Mouse (Mus musculus): Measurements from ENCODE around the gene Cap1. TPM values are rescaled to one million over a fixed set of nuclear protein-coding genes. Genes with fewer than 3 reads are reported as not detected.

Cap1 gene
- total RNA-seq, 1 experiment from 2014 or later, result 146 TPM

DNA sequence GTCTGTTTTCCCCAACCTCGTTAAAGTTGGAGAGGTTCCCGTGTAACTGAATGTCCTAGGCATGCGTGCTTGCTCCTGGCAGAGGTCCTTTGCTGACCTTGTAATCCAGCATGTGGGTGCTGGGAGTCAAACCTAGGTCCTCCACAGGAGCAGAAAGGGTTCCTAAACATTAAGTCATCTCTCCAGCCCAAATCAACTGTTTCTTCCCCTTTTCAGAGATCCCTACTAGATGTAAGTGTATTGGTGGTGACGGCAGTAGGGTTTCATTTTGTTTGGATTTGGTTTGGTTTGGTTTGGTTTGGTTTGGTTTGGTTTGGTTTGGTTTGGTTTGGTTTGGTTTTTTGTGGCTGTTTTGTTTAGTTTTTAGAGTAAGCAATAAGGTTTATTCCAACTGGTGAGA, 11.9 kb upstream of the Cap1 start:
- no peak; a peak in 1 of 4 replicates for ATAC-seq (replicated peaks in 1 of 2; ENCODE audit: insufficient read depth in 1 of 2, low FRiP score in 2 of 2, low TSS enrichment in 1 of 2, low read depth in 1 of 2, poor library complexity in 2 of 2, severe bottlenecking in 2 of 2)

DNA sequence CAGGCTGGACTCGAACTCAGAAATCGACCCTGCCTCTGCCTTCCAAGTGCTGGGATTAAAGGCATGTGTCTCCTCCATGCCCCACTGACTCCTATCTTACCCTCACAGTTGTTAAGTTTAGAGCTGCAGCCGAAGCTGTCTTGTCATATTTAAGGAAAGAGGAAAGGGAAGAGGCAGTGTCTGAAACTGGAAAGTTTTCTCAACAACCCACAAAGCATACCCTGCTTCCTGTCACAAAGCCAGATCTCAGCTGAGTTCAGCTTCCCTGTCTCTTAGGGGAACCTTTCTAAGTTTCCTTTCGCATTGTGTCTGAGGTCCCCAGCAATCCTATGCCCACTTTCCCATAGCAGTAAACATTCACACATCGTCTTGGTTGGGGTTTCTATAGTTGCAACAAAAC, 6.3 kb upstream of the Cap1 start:
- ATAC-seq (replicated peaks in 1 of 2; ENCODE audit: insufficient read depth in 1 of 2, low FRiP score in 2 of 2, low TSS enrichment in 1 of 2, low read depth in 1 of 2, poor library complexity in 2 of 2, severe bottlenecking in 2 of 2), result peak; percentile 79 to 86

DNA sequence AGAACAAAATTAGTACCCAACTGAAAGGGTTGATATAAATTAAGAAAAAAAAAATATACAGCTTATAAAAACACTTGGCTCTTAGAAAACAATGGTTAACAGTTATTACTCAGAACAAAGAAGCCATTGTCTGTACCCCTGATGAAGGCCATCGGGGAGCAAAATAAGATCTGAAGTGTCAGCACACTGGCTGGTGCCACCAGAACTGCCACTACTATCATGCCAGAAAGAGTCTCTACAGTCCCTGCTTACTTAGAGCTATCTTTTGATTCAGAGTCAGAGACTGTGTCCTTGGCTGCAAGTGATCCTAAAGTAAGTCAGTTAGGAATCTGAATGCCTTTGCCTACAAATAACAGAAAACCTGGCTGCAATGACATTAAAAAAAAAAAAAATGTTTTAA, 5.7 kb upstream of the Cap1 start:
- no peak for ATAC-seq (replicated peaks in 1 of 2; ENCODE audit: insufficient read depth in 1 of 2, low FRiP score in 2 of 2, low TSS enrichment in 1 of 2, low read depth in 1 of 2, poor library complexity in 2 of 2, severe bottlenecking in 2 of 2)

DNA sequence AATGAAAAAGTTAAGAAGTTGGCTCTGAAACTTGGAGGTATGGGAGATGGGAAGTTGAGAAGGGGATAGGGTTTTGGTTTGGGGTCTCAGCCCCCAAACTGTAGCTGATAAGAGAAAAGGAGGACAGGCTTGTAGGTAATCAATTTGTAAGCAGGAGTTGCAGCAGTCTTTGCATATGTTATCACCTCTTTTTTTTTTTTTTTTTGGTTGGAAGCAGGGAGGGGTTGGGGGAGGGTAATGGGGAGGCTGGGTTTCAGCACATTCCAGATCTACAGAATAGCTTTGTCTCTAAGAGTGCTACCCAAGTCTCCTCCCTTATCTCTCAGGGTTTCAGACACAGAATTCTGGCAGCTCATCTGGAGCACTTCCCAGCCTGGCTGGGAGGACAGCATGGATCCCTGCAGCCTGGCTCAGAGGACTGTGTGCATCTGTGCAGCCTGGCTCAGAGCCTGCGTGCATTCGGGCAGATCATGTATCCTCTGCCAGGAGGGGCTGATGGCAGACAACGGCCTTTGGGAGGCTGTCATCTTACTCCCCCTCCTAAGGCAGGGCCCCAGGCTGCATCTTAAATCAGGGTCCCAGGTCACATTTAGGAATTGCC, 5.1 kb upstream of the Cap1 start:
- ATAC-seq (replicated peaks in 1 of 2; ENCODE audit: insufficient read depth in 1 of 2, low FRiP score in 2 of 2, low TSS enrichment in 1 of 2, low read depth in 1 of 2, poor library complexity in 2 of 2, severe bottlenecking in 2 of 2), result no peak

DNA sequence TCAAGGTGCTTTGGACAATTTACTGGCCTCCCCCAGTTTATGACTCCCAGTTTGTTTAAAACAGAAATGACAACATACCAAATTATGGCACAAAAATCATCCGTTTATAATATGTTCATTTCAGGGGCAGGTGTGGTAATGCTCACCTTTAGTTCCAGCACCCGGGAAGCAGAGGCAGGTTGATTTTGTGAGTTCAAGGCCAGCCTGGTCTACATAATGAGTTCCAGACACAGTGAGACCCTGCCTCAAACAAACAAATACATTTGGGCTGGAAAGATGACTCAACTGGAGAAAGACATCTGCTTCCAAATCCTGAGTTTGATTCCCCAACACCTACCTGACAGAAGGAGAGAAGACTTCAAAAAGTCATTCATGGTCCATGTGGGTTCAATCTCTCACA, 1.5 kb upstream of the Cap1 start:
- ATAC-seq (replicated peaks in 1 of 2; ENCODE audit: insufficient read depth in 1 of 2, low FRiP score in 2 of 2, low TSS enrichment in 1 of 2, low read depth in 1 of 2, poor library complexity in 2 of 2, severe bottlenecking in 2 of 2), result no peak

DNA sequence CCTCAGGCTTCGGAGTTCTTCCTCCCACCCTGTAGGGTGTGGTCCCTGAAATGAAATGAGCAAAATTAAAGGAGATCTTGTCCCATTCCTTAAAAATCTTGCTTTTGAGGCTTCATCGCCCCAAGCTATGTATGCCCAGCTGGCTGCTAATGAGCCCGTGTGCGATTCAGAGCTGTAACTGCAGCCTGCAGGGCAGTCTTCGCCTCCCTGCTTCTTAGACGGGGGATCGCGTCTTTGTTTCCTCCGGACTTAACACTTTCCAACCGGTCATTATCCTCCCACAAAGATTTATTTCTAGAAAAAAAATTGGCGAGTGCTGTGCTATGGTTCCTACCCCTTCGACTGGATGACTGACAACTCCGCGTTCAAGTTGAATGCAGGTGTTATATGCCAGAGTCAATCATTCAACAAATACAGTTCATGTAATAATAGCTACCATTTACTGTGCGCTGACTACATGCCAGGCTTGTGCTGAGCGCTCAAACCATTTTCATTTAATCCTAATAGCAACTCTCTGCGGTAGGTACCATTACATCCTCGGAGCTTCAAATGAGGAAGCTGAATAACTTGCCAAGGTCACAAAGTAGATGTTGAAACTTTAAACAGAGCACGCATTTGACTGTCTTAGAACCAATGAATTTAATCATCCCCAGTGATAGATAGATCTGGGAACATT, 861 bp upstream of the Cap1 start:
- ATAC-seq (replicated peaks in 1 of 2; ENCODE audit: insufficient read depth in 1 of 2, low FRiP score in 2 of 2, low TSS enrichment in 1 of 2, low read depth in 1 of 2, poor library complexity in 2 of 2, severe bottlenecking in 2 of 2), result peak in 1 of 2 experiments; percentile 5; a peak in 1 of 4 replicates

DNA sequence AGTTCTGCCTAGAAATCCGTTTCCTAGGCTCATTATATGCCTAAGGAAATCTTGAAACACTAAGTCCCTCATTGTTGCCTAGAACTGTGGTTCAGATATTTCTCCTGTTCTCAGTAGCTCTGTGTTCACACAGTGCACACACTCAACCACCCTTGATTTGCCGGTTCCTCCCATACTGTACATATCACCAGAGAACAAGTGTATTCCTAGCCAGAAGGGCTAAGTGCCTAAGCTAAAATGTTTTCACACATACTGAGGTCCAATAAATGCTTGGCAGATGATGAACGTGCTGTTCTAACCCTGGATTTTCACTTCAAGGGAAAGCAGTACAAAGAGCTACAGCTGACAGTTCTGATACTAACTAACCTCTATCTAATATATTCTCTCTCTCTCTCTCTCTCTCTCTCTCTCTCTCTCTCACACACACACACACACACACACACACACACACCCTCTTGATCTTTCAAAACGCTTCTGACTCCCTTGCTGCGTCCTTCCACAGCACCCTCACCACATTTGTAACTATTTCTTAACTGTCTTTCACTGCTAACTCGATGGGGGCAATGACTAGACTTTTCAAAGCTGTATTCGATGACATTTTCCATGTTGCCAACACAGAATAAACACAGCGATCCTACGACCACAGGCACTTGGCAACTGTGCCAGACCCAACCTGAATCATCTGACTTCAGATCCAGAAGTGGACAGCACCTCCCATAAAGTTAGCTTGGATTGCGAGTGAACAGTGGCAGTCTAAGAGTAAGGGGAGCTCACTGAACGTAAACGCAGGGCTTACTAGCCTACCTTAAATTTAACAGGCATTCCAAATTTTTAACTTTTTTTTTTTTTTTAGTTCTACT, 1.1 kb downstream of the Cap1 start:
- peak in 1 of 2 experiments; percentile 5; a peak in 1 of 4 replicates for ATAC-seq (replicated peaks in 1 of 2; ENCODE audit: insufficient read depth in 1 of 2, low FRiP score in 2 of 2, low TSS enrichment in 1 of 2, low read depth in 1 of 2, poor library complexity in 2 of 2, severe bottlenecking in 2 of 2)

DNA sequence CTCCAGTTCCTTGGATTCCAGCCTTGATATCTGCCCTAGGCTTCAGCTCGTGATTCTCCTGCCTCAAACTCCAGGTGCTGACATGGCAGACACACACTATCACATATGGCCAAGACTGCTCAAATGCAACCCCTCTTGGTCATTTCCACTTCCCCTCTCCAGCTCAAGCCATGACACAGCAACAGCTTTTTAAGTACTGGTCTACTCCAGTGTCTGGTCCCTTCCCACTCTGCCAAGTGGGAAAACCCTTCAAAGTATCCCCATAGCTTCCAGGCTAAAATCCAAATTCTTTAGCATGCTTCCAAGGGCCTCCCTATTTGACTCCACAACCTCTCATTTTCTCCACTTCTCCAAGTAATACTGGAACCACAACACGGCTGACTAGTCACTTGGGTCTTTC, 1.8 kb downstream of the Cap1 start:
- no peak for ATAC-seq (replicated peaks in 1 of 2; ENCODE audit: insufficient read depth in 1 of 2, low FRiP score in 2 of 2, low TSS enrichment in 1 of 2, low read depth in 1 of 2, poor library complexity in 2 of 2, severe bottlenecking in 2 of 2)

DNA sequence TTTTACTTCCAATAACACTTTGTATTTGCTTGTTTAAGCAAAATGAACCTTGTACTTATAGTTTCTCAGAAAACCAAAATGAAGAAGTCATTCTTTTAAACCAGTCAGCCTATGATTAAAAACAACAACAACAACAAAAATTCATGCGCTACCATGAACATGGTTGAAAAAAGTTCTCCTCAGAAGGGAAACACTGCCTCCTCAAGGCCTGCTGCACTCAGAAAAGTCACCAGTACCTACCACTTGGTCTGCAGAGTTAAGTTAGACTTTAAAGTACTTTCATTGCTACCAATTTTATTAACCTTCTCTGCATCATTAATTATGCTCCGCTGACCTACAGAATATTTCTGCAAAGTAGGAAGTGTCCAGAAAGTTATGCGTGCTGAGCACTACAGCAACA, 2.6 kb downstream of the Cap1 start:
- ATAC-seq (replicated peaks in 1 of 2; ENCODE audit: insufficient read depth in 1 of 2, low FRiP score in 2 of 2, low TSS enrichment in 1 of 2, low read depth in 1 of 2, poor library complexity in 2 of 2, severe bottlenecking in 2 of 2), result no peak

DNA sequence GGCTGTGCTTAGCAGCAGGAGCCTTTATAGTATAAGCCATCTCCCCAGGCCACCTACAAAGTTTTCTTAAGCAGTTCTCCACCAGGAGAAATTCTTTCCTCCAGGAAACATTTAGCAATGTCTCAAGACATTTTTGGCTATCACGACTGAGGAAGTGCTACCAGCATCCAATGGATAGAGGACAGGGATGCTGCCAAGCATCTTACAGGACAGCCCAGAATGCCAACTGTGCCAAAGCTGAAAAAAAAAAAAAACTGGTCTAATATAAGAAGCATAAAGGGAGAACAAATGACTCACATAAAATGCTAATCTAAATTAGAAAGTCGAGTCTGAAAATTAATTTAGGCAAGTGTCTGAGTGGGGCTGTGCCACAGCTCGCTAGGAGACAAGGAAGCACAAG, 3.3 kb downstream of the Cap1 start:
- ATAC-seq (replicated peaks in 1 of 2; ENCODE audit: insufficient read depth in 1 of 2, low FRiP score in 2 of 2, low TSS enrichment in 1 of 2, low read depth in 1 of 2, poor library complexity in 2 of 2, severe bottlenecking in 2 of 2), result no peak

DNA sequence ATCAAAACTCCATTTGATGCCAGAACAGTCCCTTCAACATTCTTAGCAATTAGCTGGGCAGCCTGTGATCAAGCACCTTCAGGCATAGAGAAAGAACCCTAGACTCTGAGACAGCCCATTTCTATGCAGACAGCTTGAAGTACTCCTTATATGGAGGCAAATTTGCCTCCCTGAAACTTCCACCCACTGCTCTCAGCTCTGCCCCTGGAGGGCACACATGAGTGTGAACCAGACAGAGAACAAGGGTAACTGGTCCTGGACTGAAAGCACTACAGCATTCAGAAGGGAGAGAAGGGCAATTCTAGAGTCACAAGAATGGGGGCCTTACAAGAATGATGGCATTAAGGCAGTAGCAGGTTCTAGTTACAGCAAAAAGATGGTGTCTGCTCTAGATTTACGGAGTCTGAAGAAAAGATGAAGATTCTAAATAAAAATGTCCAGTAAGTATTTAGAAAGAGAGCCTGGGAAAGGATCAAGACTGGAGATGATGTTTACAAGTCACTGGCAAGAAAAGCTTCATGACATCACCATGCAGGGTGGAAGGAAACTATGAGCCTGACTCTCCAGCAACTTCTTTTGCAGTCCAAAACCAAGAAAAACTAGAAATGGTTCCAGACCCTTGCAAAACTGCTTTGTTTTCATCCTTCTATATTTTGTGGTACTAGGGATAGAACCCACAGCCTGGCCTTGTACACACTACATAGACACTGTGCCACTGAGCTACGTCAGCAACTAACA, 7.4 kb downstream of the Cap1 start:
- ATAC-seq (replicated peaks in 1 of 2; ENCODE audit: insufficient read depth in 1 of 2, low FRiP score in 2 of 2, low TSS enrichment in 1 of 2, low read depth in 1 of 2, poor library complexity in 2 of 2, severe bottlenecking in 2 of 2), result peak; percentile 38 to 48; a peak in 2 of 4 replicates

DNA sequence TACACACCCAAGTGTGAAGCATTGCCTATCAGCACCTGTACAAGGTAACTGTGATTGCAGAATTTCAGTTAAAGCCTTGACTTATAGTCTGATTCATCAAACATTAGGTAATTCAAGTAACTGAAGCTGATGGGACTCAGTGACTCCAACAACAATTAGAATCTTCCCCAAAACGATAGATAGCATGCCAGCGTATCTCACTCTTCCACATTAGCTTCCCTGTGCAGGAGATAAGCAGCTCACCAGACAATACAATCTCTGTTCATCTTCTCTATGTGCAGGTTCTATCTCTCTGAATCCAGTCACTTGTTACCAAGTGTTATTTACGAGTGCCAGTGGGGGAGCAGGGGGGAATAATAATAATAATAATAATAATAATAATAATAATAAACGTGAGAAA, 12.3 kb downstream of the Cap1 start:
- no peak for ATAC-seq (replicated peaks in 1 of 2; ENCODE audit: insufficient read depth in 1 of 2, low FRiP score in 2 of 2, low TSS enrichment in 1 of 2, low read depth in 1 of 2, poor library complexity in 2 of 2, severe bottlenecking in 2 of 2)

DNA sequence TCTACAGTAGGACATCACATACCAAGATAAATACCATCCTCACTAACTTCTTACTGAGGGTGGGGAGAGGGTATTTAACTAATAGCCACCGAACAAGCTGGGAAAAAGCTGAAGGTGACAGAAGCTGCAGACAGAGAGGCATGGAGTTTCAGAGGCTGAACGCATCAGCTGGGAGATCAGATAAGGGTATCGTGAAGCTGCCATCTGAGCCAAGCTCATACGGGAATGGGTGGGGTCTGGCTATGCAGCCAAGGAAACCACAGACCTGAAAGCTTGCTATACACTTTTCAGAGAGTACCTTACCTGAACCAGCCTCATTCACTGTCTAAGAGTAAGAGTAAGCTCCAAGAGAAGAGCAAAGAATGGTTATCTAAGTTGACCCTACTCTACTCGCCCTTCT, 12.9 kb downstream of the Cap1 start:
- peak; percentile 8 to 16; a peak in 1 of 4 replicates for ATAC-seq (replicated peaks in 1 of 2; ENCODE audit: insufficient read depth in 1 of 2, low FRiP score in 2 of 2, low TSS enrichment in 1 of 2, low read depth in 1 of 2, poor library complexity in 2 of 2, severe bottlenecking in 2 of 2)

DNA sequence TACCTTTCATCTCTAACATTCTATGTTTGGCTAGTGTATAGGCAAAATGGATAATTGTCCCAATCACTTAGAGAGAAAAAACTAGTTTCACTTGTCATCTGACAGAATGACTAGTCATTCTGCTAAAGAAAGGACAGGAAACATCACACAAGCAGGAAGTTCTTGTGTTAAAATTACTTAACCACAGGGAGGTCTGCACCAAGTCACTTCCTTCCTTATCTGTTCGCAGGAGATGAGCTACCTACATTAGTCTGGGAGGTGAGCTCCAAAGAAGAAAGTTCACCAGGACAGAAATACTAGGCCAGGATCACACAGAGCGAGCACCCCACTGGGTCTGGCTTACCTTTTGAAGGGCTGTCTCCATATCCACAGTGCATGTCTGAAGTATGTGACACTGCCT, 13.9 kb downstream of the Cap1 start:
- ATAC-seq (replicated peaks in 1 of 2; ENCODE audit: insufficient read depth in 1 of 2, low FRiP score in 2 of 2, low TSS enrichment in 1 of 2, low read depth in 1 of 2, poor library complexity in 2 of 2, severe bottlenecking in 2 of 2), result peak; percentile 86

DNA sequence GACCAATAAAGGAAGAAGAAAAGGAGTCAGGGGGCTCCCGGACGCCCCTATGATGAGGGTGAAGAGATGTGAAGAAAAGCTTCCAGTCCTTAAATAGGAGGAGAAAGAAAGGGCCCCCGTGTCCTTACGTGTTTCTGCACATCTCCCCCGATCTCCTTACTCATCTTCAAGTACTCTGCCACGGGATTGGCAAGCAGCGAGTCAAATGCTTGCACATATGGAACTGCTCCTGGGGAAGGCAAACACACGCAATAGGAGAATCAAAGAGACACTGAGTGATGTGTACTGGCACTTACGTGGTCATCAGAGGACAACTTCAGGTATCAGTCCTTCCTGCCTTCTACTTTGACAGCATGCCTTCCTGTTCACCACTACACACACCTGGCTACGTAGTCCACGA, 14.6 kb downstream of the Cap1 start:
- ATAC-seq (replicated peaks in 1 of 2; ENCODE audit: insufficient read depth in 1 of 2, low FRiP score in 2 of 2, low TSS enrichment in 1 of 2, low read depth in 1 of 2, poor library complexity in 2 of 2, severe bottlenecking in 2 of 2), result no peak

DNA sequence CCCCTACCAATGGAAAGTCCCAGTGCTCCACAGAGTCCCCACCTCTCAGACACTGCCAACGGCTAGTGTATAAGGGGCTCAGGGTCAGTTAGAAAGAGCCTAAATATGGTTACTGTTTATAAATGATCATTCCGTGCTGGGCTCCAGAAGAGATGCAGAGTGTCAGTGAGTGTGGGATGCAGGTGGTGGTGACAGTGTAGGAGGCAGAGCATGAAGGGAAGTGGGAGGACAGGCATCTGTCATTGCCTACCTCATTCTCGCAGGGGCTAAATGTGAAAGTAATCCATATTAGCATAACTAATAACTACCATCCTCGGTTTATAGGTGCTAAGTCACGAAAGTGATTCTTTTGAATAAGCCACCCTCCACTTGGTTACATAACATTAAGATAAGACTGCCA, 15.1 kb downstream of the Cap1 start:
- no peak for ATAC-seq (replicated peaks in 1 of 2; ENCODE audit: insufficient read depth in 1 of 2, low FRiP score in 2 of 2, low TSS enrichment in 1 of 2, low read depth in 1 of 2, poor library complexity in 2 of 2, severe bottlenecking in 2 of 2)

DNA sequence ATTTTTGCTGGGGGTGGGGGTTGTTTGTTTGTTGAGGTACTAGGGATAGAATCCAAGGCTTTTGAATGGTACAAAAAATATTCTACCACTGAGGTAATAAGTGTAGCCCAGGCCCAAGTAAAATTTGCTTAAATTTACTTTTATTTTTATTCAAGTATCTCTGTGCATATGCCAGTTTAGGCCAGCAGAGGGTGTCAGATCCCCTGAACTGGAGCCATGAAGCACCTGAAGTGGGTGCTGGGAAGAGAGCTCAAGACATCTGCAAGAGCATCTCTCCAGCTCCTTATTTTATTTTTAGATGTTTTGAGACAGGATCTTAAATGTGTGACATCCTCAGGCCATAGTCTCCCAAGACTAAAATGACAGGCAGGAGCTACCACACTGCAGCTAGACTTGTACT, 15.8 kb downstream of the Cap1 start:
- no peak for ATAC-seq (replicated peaks in 1 of 2; ENCODE audit: insufficient read depth in 1 of 2, low FRiP score in 2 of 2, low TSS enrichment in 1 of 2, low read depth in 1 of 2, poor library complexity in 2 of 2, severe bottlenecking in 2 of 2)

DNA sequence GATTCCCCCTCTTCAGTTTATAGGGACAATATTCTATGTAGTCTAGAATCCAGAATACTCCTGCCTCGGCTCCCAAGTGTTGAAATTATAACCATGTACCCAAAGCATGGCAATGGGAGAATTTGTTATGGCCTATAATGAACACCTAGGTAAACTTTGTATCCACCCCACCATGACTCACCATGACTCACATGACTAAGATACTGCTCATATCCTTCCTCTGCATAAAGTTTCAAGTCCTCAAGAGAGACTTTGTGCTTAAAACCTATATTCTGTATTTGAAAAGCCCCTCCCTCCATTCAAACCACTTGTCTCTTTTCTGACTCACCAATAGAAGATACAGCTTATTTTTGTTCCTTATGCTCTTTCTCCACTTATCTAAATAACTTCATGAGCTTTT, 17.8 kb downstream of the Cap1 start:
- ATAC-seq (replicated peaks in 1 of 2; ENCODE audit: insufficient read depth in 1 of 2, low FRiP score in 2 of 2, low TSS enrichment in 1 of 2, low read depth in 1 of 2, poor library complexity in 2 of 2, severe bottlenecking in 2 of 2), result no peak

Data from hematopoietic stem cell, adult 5-6 weeks (primary cell).